Mouse (Mus musculus) erythroblast, embryonic 14.5 days (primary cell): ENCODE results near the gene Hist1h1t.

Experiments used
- GATA1 ChIP-seq: IDR thresholded peaks from 2 replicates; pipeline ENCODE4 v1.6.1; 2012; ENCODE audit warnings: low read length, inconsistent platforms, mixed read lengths
- TAL1 ChIP-seq: IDR thresholded peaks from 3 replicates; pipeline ENCODE4 v1.6.1; 2012; ENCODE audit warnings: low read length, inconsistent platforms, mixed read lengths

GRCm38 (mm10) chr13:23738041-23738440 is 42.4 kb downstream of the Hist1h1t start:
- TF ChIP-seq GATA1 (no peak), TAL1 (no peak)
